Comparison of ENCODE assay signal across 8 mouse cellular contexts in genomic region chr10:82698712-82699261, GRCm38 (mm10). TPM values are rescaled to one million over a fixed set of nuclear protein-coding genes. Genes with fewer than 3 reads are reported as not detected.
DNase-seq lines count a peak whose midpoint lies in the region; ATAC-seq lines count a peak whose summit lies in the region.

No protein-coding gene starts in this region.

- no peaks in the 10 kb centered on the region; the same call in 1 of the 2 replicates for H3K27me3 ChIP-seq in heart, embryonic 13.5 days (replicated peaks)
- no peaks in the 10 kb centered on the region for H3K27me3 ChIP-seq in liver, embryonic 13.5 days
- no peaks in the 10 kb centered on the region for H3K27me3 ChIP-seq in stomach, embryonic 14.5 days (ENCODE audit: control insufficient read depth, insufficient read depth, low read length)

- WGBS in heart, embryonic 13.5 days, result under 1% methylated on average over 39 of the region's 42 CpGs
- WGBS in liver, embryonic 13.5 days (ENCODE audit: insufficient replicate concordance), result under 1% methylated on average over 41 of the region's 42 CpGs
- 1% methylated on average over 39 of the region's 42 CpGs for WGBS in stomach, embryonic 14.5 days

- no peaks in the 10 kb centered on the region for H3K9me3 ChIP-seq in heart, embryonic 13.5 days
- no peaks in the 10 kb centered on the region for H3K9me3 ChIP-seq in liver, embryonic 13.5 days (replicated peaks)
- no peaks in the 10 kb centered on the region for H3K9me3 ChIP-seq in stomach, embryonic 14.5 days (ENCODE audit: control insufficient read depth, low read depth, low read length)

- H3K36me3 ChIP-seq in heart, embryonic 13.5 days, result peaks cover 19% of the 10 kb centered on the region
- H3K36me3 ChIP-seq in liver, embryonic 13.5 days, result 0 out of 2 replicates have a peak, but pooled peaks cover 5% of the 10 kb centered on the region
- H3K36me3 ChIP-seq in stomach, embryonic 14.5 days (ENCODE audit: control insufficient read depth, insufficient read depth, low read length), result peaks cover 11% of the 10 kb centered on the region

- H3K4me2 ChIP-seq in heart, embryonic 13.5 days, result peak overlapping the region; percentile 85
- H3K4me2 ChIP-seq in liver, embryonic 13.5 days, result peak overlapping the region; percentile 81
- H3K4me2 ChIP-seq in stomach, embryonic 14.5 days (replicated peaks; ENCODE audit: low read depth, low read length), result peak overlapping the region; percentile 54

- peak overlapping the region; percentile 91 for H3K4me3 ChIP-seq in brown adipose tissue, adult 24 weeks (ENCODE audit: insufficient read depth, low read depth, low read length)
- peak overlapping the region; percentile 96 for H3K4me3 ChIP-seq in heart, embryonic 13.5 days
- peak overlapping the region; percentile 90 for H3K4me3 ChIP-seq in liver, embryonic 13.5 days (replicated peaks)
- H3K4me3 ChIP-seq in stomach, embryonic 14.5 days (ENCODE audit: low read depth, low read length), result peak overlapping the region; percentile 85

- ATAC-seq in erythroid progenitor cell, adult 5-6 weeks (replicated peaks; ENCODE audit: low FRiP score, poor library complexity, severe bottlenecking), result peak; percentile 98
- ATAC-seq in heart, embryonic 13.5 days (ENCODE audit: extremely low read depth, insufficient number of reproducible peaks, low FRiP score, low TSS enrichment), result peak; percentile 96
- ATAC-seq in liver, embryonic 13.5 days (ENCODE audit: low read depth), result peak; percentile 92
- ATAC-seq in stomach, embryonic 14.5 days (ENCODE audit: insufficient number of reproducible peaks, insufficient read depth, low FRiP score, low read depth), result peak; percentile 94

- peak overlapping the region; percentile 95 for H3K9ac ChIP-seq in heart, embryonic 13.5 days
- H3K9ac ChIP-seq in liver, embryonic 13.5 days, result peak overlapping the region; percentile 85
- peak overlapping the region; percentile 79 for H3K9ac ChIP-seq in stomach, embryonic 14.5 days (replicated peaks; ENCODE audit: low read depth, low read length)

- peaks cover 14% of the 10 kb centered on the region for H3K4me1 ChIP-seq in brown adipose tissue, adult 24 weeks (ENCODE audit: control insufficient read depth, insufficient read depth, insufficient read length, low read length)
- peaks cover 32% of the 10 kb centered on the region for H3K4me1 ChIP-seq in heart, embryonic 13.5 days
- peaks cover 39% of the 10 kb centered on the region for H3K4me1 ChIP-seq in liver, embryonic 13.5 days (replicated peaks)
- peaks cover 6% of the 10 kb centered on the region; the same call in 1 of the 2 replicates for H3K4me1 ChIP-seq in stomach, embryonic 14.5 days (ENCODE audit: control insufficient read depth, insufficient read depth, low read length)

- peak; percentile 80 to 86 for DNase-seq in CD8-positive naive resting alpha-beta T cell, adult 2 months (ENCODE audit: low read depth in 2 of 2, low spot score in 2 of 2)
- DNase-seq in kidney, postnatal 10 days, result peak; percentile 94
- DNase-seq in liver, embryonic 13.5 days, result peak; percentile 79
- peak; percentile 82 to 88 for DNase-seq in natural killer cell, adult 2 months (ENCODE audit: low spot score in 2 of 2)

- H3K27ac ChIP-seq in brown adipose tissue, adult 24 weeks (replicated peaks; ENCODE audit: low read depth, low read length), result peak overlapping the region; percentile 52
- H3K27ac ChIP-seq in heart, embryonic 13.5 days (replicated peaks), result peak overlapping the region; percentile 80
- H3K27ac ChIP-seq in liver, embryonic 13.5 days, result peak overlapping the region; percentile 54
- H3K27ac ChIP-seq in stomach, embryonic 14.5 days (ENCODE audit: low read length), result peak overlapping the region; percentile 73

RNA-seq across cellular contexts. Expression of gene Hcfc2, which starts 2.8 kb away (rescaled TPM):
- polyA plus RNA-seq in brown adipose tissue, adult 24 weeks (2012; ENCODE audit: insufficient read depth, insufficient read length, missing spikeins), result 14.1 and 19.4 TPM in 2 replicates
- 10.1 and 24.7 TPM in 2 replicates for total RNA-seq in erythroid progenitor cell, adult 5-6 weeks (2015; ENCODE audit: low replicate concordance)
- 2.5 and 10.1 TPM in 2 replicates for total RNA-seq in erythroid progenitor cell, adult 5-6 weeks (2017; ENCODE audit: low replicate concordance)
- 31.3 and 37.0 TPM in 2 replicates for polyA plus RNA-seq in heart, embryonic 13.5 days (2015; fragmentation: Nextera tagmentation; extraction: Ambion mirVana)
- polyA plus RNA-seq in liver, embryonic 13.5 days (2015; fragmentation: Nextera tagmentation; extraction: Ambion mirVana), result 11.4 and 16.3 TPM in 2 replicates
- polyA plus RNA-seq in stomach, embryonic 14.5 days (2014; fragmentation: Nextera tagmentation; extraction: Ambion mirVana), result 34.3 and 37.1 TPM in 2 replicates

RNA-seq across cellular contexts. Expression of gene Glt8d2, which starts 8.3 kb away (rescaled TPM):
- 1.9 and 3.8 TPM in 2 replicates for polyA plus RNA-seq in brown adipose tissue, adult 24 weeks (2012; ENCODE audit: insufficient read depth, insufficient read length, missing spikeins)
- total RNA-seq in erythroid progenitor cell, adult 5-6 weeks (2015; ENCODE audit: low replicate concordance), result not detected in 2 replicates
- not detected in 2 replicates for total RNA-seq in erythroid progenitor cell, adult 5-6 weeks (2017; ENCODE audit: low replicate concordance)
- polyA plus RNA-seq in heart, embryonic 13.5 days (2015; fragmentation: Nextera tagmentation; extraction: Ambion mirVana), result 1.9 and 2.1 TPM in 2 replicates
- polyA plus RNA-seq in liver, embryonic 13.5 days (2015; fragmentation: Nextera tagmentation; extraction: Ambion mirVana), result 0.67 TPM in 2 replicates
- polyA plus RNA-seq in stomach, embryonic 14.5 days (2014; fragmentation: Nextera tagmentation; extraction: Ambion mirVana), result 9.5 and 10.0 TPM in 2 replicates

Comparison
In these comparisons a context has a peak if more than half of its experiments do, and no peak if none do; other contexts are left out.
1. Peak in every context shown above with its lines: DNase-seq, ATAC-seq, H3K4me3 ChIP-seq and H3K27ac ChIP-seq.